Mouse (Mus musculus) G1E (cell line): ENCODE results near the gene Cgnl1. TPM values are rescaled to one million over a fixed set of nuclear protein-coding genes. Genes with fewer than 3 reads are reported as not detected.
A peak's percentile ranks its signal among the peaks of the same experiment; 100 is the strongest.

Source experiments
- ATAC-seq: 2 replicates; pipeline ENCODE4 v1.8.0; 2016; ENCODE audit warnings: mild to moderate bottlenecking; ENCODE audit not compliant: insufficient number of reproducible peaks, poor library complexity, low FRiP score, severe bottlenecking; ENCODE audit errors: extremely low read depth
- DNase-seq: peaks from one replicate; pipeline ENCODE4 v3.0.0; 2012; ENCODE audit warnings: low spot score
- H3K27me3 ChIP-seq: 2 replicates; pipeline ENCODE4 v1.6.1; 2012; ENCODE audit warnings: mild to moderate bottlenecking, low read length, inconsistent platforms; ENCODE audit not compliant: insufficient read depth
- H3K36me3 ChIP-seq: replicated peaks from 2 replicates; pipeline ENCODE3; 2012; ENCODE audit warnings: mild to moderate bottlenecking, inconsistent platforms
- H3K4me1 ChIP-seq: 2 replicates; pipeline ENCODE4 v1.6.1; 2012; ENCODE audit warnings: low read depth, low read length, inconsistent platforms, mixed read lengths; ENCODE audit not compliant: insufficient read depth
- H3K4me3 ChIP-seq: 2 replicates; pipeline ENCODE4 v1.5.1; 2012; ENCODE audit warnings: low read depth, mild to moderate bottlenecking, inconsistent platforms, low read length, moderate library complexity, mixed read lengths
- H3K9me3 ChIP-seq: replicated peaks from 2 replicates; pipeline ENCODE4 v1.6.1; 2012; ENCODE audit warnings: inconsistent platforms
- CTCF ChIP-seq: IDR thresholded peaks from 2 replicates; pipeline ENCODE4 v1.5.1; 2012; ENCODE audit warnings: low read depth, low read length, inconsistent platforms, mixed read lengths
- GATA1 ChIP-seq: IDR thresholded peaks from 2 replicates; pipeline ENCODE4 v1.6.1; 2012; ENCODE audit warnings: borderline replicate concordance, low read length, inconsistent platforms, mixed read lengths
- GATA2 ChIP-seq: IDR thresholded peaks from 2 replicates; pipeline ENCODE4 v1.6.1; 2012; ENCODE audit warnings: low read depth, low read length, inconsistent platforms, borderline replicate concordance
- POLR2AphosphoS5 ChIP-seq: IDR thresholded peaks from 2 replicates; pipeline ENCODE4 v1.6.1; 2012; ENCODE audit warnings: low read depth, low read length, inconsistent platforms; ENCODE audit not compliant: insufficient replicate concordance
- TAL1 ChIP-seq: conservative IDR thresholded peaks from 2 replicates; pipeline ENCODE4 v1.6.1; 2012; ENCODE audit warnings: low read depth, low read length, inconsistent platforms, mixed read lengths
- polyA plus RNA-seq: library from polyadenylated mRNA; stranded (reverse); fragments of >175 nt; gene quantifications from 2 replicates; pipeline ENCODE4 v1.2.3, GENCODE M21; 2012
- total RNA-seq, 2 experiments: library from RNA; stranded (forward) in 1 of 2; stranded (reverse) in 1 of 2; fragments of 200-1000 nt in 1 of 2; fragments of >200 nt in 1 of 2; fragmentation: Nextera tagmentation in 1 of 2; gene quantifications; 2 replicates each; pipeline ENCODE4 v1.2.3; 2014 to 2017

Gene Cgnl1
- total and polyA plus RNA-seq, 3 experiments: 0.98 to 1.6 (median 1.4) TPM

DNA sequence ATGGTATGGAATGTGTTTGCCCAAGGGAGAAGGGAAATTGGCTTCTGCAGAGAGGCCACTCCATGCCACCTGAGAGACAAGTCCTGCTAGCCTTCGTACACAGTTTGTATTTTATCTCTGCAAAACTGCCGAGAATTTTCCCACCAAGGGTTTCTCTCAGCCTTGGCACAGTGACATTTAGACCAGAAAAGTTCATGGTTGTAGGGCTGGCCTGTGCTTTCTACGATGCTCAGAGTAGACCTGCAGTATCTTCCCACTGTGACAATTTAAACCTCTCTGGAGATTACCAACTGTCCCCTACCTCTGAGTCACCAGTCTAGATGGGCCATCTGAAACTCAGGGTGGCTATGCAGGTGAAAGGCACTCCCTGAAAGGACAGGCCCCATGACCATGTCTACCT, 116.5 kb downstream of the Cgnl1 start:
- Histone ChIP-seq H3K4me1 (peaks cover 21% of the 10 kb centered on the region), H3K36me3 (peaks cover 25% of the 10 kb centered on the region), H3K27me3 (peaks cover 7% of the 10 kb centered on the region; the same call in 1 of the 2 replicates), H3K4me3 (no peak overlapping the region), H3K9me3 (peaks cover 4% of the 10 kb centered on the region)
- DNase-seq (no peak), ATAC-seq (no peak)
- TF ChIP-seq CTCF (no peak), GATA2 (no peak), GATA1 (no peak), POLR2AphosphoS5 (no peak)

- DNase-seq: peak; percentile 41
- no peak for TF ChIP-seq TAL1
- TF ChIP-seq CTCF: peak; percentile 31; the same call in 1 of the 2 replicates
- TF ChIP-seq GATA2: no peak
- TF ChIP-seq GATA1: no peak
- no peak for TF ChIP-seq POLR2AphosphoS5
- Histone ChIP-seq H3K27me3 (peaks cover 7% of the 10 kb centered on the region; the same call in 1 of the 2 replicates), H3K4me3 (no peak overlapping the region), H3K9me3 (no peaks in the 10 kb centered on the region), H3K4me1 (peaks cover 27% of the 10 kb centered on the region), H3K36me3 (peaks cover 12% of the 10 kb centered on the region)
- ATAC-seq: no peak
Measured at GRCm38 (mm10) chr9:71646115-71646514, 125.3 kb downstream of the Cgnl1 start.

DNA sequence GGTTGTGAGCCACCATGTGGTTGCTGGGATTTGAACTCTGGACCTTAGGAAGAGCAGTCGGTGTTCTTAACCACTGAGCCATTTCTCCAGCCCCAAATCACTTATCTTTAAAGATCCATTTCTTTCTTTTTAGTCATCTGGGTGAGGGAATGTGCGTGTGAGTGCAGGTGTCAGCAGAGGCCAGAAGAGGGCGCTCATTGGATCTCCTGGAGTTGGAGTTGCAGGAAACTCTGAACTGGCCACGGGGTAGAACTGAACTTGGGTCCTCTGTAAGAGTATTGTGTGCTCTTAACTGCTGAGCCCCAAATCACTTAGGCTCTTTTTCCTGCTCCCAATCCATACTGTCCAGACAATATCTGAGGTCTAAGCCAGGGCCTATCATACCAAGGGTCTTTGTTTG, 127.8 kb downstream of the Cgnl1 start:
- Histone ChIP-seq H3K4me1 (peaks cover 19% of the 10 kb centered on the region), H3K4me3 (no peak overlapping the region), H3K9me3 (no peaks in the 10 kb centered on the region), H3K27me3 (0 out of 2 replicates have a peak, but pooled peaks cover 2% of the 10 kb centered on the region), H3K36me3 (peaks cover 5% of the 10 kb centered on the region)
- TF ChIP-seq TAL1 (no peak), GATA1 (no peak), POLR2AphosphoS5 (no peak), GATA2 (no peak), CTCF (no peak)
- DNase-seq: no peak
- no peak for ATAC-seq

- Histone ChIP-seq H3K4me3 (no peak overlapping the region), H3K27me3 (peaks cover 5% of the 10 kb centered on the region), H3K9me3 (no peaks in the 10 kb centered on the region), H3K4me1 (peaks cover 10% of the 10 kb centered on the region), H3K36me3 (peaks cover 5% of the 10 kb centered on the region)
- no peak for ATAC-seq
- TF ChIP-seq POLR2AphosphoS5 (no peak), CTCF (0 out of 2 replicates have a peak, but pooled peaks have one; percentile 21), TAL1 (no peak)
- DNase-seq: no peak
Measured at GRCm38 (mm10) chr9:71642270-71642669, 129.1 kb downstream of the Cgnl1 start.

DNA sequence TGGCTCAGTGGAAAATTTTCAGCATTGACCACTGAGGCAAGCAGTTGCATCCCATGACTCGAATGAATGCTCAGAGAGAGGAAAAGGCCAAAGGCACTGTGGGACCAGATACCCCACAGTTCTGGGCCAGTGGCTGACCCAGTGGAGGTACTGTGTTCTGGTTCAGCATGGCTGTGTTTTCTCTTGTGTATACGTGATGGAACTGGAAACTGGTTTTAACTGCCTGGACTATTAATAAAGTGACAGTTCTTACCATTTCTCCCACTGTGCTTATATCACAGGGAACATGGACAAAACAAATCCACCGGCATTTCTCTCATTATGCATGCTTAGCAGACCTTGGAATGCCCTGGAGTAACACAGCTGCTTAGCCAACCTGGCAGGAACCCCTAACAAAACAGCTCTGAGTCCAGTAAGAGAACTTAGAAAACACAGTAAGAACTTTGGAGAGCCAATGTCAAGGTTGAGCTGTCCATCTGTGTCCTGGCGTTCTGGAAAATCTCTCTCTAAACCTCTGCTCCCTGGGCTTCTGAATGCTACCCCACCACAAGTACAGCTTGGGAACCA, 131.0 kb downstream of the Cgnl1 start:
- Histone ChIP-seq H3K9me3 (no peaks in the 10 kb centered on the region), H3K27me3 (peaks cover 9% of the 10 kb centered on the region), H3K4me1 (no peaks in the 10 kb centered on the region), H3K4me3 (no peak overlapping the region), H3K36me3 (peaks cover 8% of the 10 kb centered on the region)
- TF ChIP-seq CTCF (no peak), GATA2 (no peak), POLR2AphosphoS5 (no peak), TAL1 (no peak), GATA1 (no peak)
- no peak for DNase-seq
- no peak for ATAC-seq

- Histone ChIP-seq H3K36me3 (peaks cover 8% of the 10 kb centered on the region), H3K27me3 (peaks cover 13% of the 10 kb centered on the region), H3K4me1 (no peaks in the 10 kb centered on the region), H3K9me3 (no peaks in the 10 kb centered on the region), H3K4me3 (no peak overlapping the region)
- ATAC-seq: no peak
- no peak for DNase-seq
- TF ChIP-seq GATA1 (no peak), CTCF (no peak), TAL1 (no peak), POLR2AphosphoS5 (no peak), GATA2 (no peak)
Measured at GRCm38 (mm10) chr9:71638198-71638597, 133.2 kb downstream of the Cgnl1 start.
